14 mouse cellular contexts compared by ENCODE assay signal in genomic region chr11:103338671-103339070, GRCm38 (mm10).
"Had no signal": no experiment of that assay in that cellular context is flagged by ENCODE, and none has a peak within 500 bp of the region (broad histone marks: within the 10 kb centered on the region; RNA-seq: fewer than 3 reads in every experiment).

No protein-coding gene starts in this region.

- H3K27ac ChIP-seq: limb, embryonic 12.5 days; liver, embryonic 13.5 days; lung, embryonic 15.5 days; macrophage; midbrain, embryonic 15.5 days; neural tube, embryonic 12.5 days had no signal

- H3K9me3 ChIP-seq: limb, embryonic 12.5 days; liver, embryonic 13.5 days; lung, embryonic 15.5 days; megakaryocyte, embryonic 14.5 days; midbrain, embryonic 15.5 days; neural tube, embryonic 12.5 days had no signal

- DNase-seq: layer of hippocampus, adult 9-11 months; layer of hippocampus, postnatal 36 days; liver; liver, embryonic 13.5 days; liver, postnatal 0 days; lung, postnatal 14 days; thymus, postnatal 4 days had no signal

- H3K36me3 ChIP-seq: limb, embryonic 12.5 days; liver, embryonic 13.5 days; lung, embryonic 15.5 days; midbrain, embryonic 15.5 days; neural tube, embryonic 12.5 days had no signal

- H3K4me2 ChIP-seq: liver, embryonic 13.5 days; lung, embryonic 15.5 days; midbrain, embryonic 11.5 days; midbrain, embryonic 15.5 days; neural tube, embryonic 12.5 days had no signal

- ATAC-seq: liver, postnatal 0 days; midbrain, embryonic 15.5 days had no signal

- H3K9ac ChIP-seq: limb, embryonic 12.5 days; liver, embryonic 13.5 days; liver, postnatal 0 days; lung, embryonic 15.5 days; midbrain, embryonic 15.5 days; neural tube, embryonic 12.5 days had no signal

- H3K4me3 ChIP-seq: limb, embryonic 12.5 days; liver, embryonic 13.5 days; lung, embryonic 15.5 days; megakaryocyte, embryonic 14.5 days; midbrain, embryonic 15.5 days; neural tube, embryonic 12.5 days had no signal
